Comparison of ENCODE assay signal across 8 mouse cellular contexts in the genomic region with DNA sequence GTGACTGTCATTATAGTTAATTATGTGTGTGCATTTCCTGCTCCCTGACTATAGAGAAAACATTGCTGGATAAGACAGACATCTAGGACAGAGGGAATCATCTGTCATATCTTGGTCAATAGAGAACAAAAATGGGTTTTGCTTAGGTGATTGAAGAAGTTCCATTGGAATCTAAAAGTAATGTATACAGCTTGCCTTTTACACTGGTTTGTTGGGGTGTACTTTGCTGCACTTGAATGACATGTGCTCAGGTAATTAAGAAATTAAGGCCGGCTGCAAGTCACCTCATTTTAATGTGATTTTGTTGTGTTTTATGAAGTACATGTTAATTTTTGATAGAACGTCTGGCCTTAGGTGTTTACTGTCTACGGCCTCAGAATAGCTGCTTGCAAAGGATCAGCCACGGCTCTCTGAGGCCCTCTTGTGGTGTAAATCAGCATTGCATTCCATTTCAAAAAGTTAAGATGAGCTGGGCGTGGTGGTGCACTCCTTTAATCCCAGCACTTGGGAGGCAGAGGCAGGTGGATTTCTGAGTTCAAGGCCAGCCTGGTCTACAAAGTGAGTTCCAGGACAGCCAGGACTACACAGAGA. TPM values are rescaled to one million over a fixed set of nuclear protein-coding genes. Genes with fewer than 3 reads are reported as not detected.
DNase-seq lines count a peak whose midpoint lies in the region.
"Had no signal": no experiment of that assay in that cellular context is flagged by ENCODE, and none has a peak within 500 bp of the region (broad histone marks: within the 10 kb centered on the region; RNA-seq: fewer than 3 reads in every experiment).

No protein-coding gene starts in this region.

- no peaks in the 10 kb centered on the region for H3K27me3 ChIP-seq in midbrain, embryonic 10.5 days (ENCODE audit: low read depth, poor library complexity, severe bottlenecking)

- no peak overlapping the region for H3K4me3 ChIP-seq in midbrain, embryonic 10.5 days
- H3K4me3 ChIP-seq: myocyte had no signal

- no peaks in the 10 kb centered on the region for H3K9me3 ChIP-seq in midbrain, embryonic 10.5 days (replicated peaks)

- 29% methylated on average over 5 of the region's 5 CpGs for WGBS in midbrain, embryonic 10.5 days

- DNase-seq in WW6 (ENCODE audit: low read depth, low spot score), result peak; percentile 33
- peak; percentile 86 for DNase-seq in cerebellum, adult 8-10 months
- DNase-seq in frontal cortex, adult 2 months (ENCODE audit: extremely low spot score in 1 of 2, low spot score in 1 of 2), result peak; percentile 46 to 96
- peak; percentile 62 for DNase-seq in hindlimb bud, embryonic 11.5 days (ENCODE audit: extremely low spot score, low read depth, low spot score)
- DNase-seq in left cerebral cortex, adult 11 months (ENCODE audit: low spot score), result peak; percentile 60
- peak; percentile 70 for DNase-seq in midbrain, embryonic 10.5 days (ENCODE audit: low spot score)
- DNase-seq in right cerebral cortex, postnatal 25 days, result peak; percentile 75

- H3K27ac ChIP-seq in midbrain, embryonic 10.5 days (replicated peaks), result no peak overlapping the region

- H3K4me1 ChIP-seq in midbrain, embryonic 10.5 days, result peaks cover 6% of the 10 kb centered on the region

- H3K36me3 ChIP-seq in midbrain, embryonic 10.5 days, result peaks cover 40% of the 10 kb centered on the region

RNA-seq across cellular contexts. Expression of a gene that starts 36.5 kb away (rescaled TPM):
- 16.9 and 17.9 TPM in 2 replicates for polyA plus RNA-seq in frontal cortex, adult 2 months (2012; rRNA removed)
- polyA plus RNA-seq in midbrain, embryonic 10.5 days (2016; fragmentation: Nextera tagmentation; extraction: Ambion mirVana), result 8.0 and 8.8 TPM in 2 replicates

RNA-seq across cellular contexts. Expression of a gene that starts 37.9 kb away (rescaled TPM):
- polyA plus RNA-seq in frontal cortex, adult 2 months (2012; rRNA removed), result not detected in 2 replicates
- not detected in 2 replicates for polyA plus RNA-seq in midbrain, embryonic 10.5 days (2016; fragmentation: Nextera tagmentation; extraction: Ambion mirVana)
- polyA plus RNA-seq: myocyte had no signal

Comparison
In these comparisons a context has a peak if more than half of its experiments do, and no peak if none do; other contexts are left out.
1. DNase-seq: peak in every context shown above with its lines; median percentile 86 in cerebellum, adult 8-10 months; 75 in right cerebral cortex, postnatal 25 days; 71 in frontal cortex, adult 2 months; 70 in midbrain, embryonic 10.5 days; 62 in hindlimb bud, embryonic 11.5 days; 60 in left cerebral cortex, adult 11 months; 33 in WW6.